Mouse (Mus musculus): Measurements from ENCODE around the gene Esp6. TPM values are rescaled to one million over a fixed set of nuclear protein-coding genes. Genes with fewer than 3 reads are reported as not detected.
"Not testable (repeated sequence)": the region's sequence is repeated elsewhere in the genome, so short reads cannot be mapped to it uniquely, and the experiment has no call there.

Esp6 gene
- not detected in 2 replicates for polyA plus RNA-seq (2014; fragmentation: Nextera tagmentation; extraction: Ambion mirVana)

GRCm38 (mm10) chr17:40561207-40561606 is at the start of gene Esp6:
Esp6 (plus strand) TSS chr17:40561507.
- no peaks in the 10 kb centered on the region for H3K27me3 ChIP-seq (ENCODE audit: control insufficient read depth, insufficient read depth, low read length)
- no peak within 1 kb of the TSS for H3K9ac ChIP-seq (replicated peaks; ENCODE audit: low read depth, low read length)
- no peak within 1 kb of the TSS for H3K4me3 ChIP-seq (ENCODE audit: low read depth, low read length)
- H3K9me3 ChIP-seq (ENCODE audit: control insufficient read depth, low read length), result no peaks in the 10 kb centered on the region
- no peak within 1 kb of the TSS for H3K27ac ChIP-seq (ENCODE audit: low read depth, low read length)
- WGBS, result 85% methylated on average over 5 of the region's 5 CpGs
- no peaks in the 10 kb centered on the region for H3K4me1 ChIP-seq (ENCODE audit: control insufficient read depth, insufficient read depth, low read length)
- no peak within 1 kb of the TSS for H3K4me2 ChIP-seq (ENCODE audit: low read depth, low read length)
- H3K36me3 ChIP-seq (ENCODE audit: control insufficient read depth, insufficient read depth, low read length), result no peaks in the 10 kb centered on the region
- no peak for ATAC-seq (ENCODE audit: low read depth)

DNA sequence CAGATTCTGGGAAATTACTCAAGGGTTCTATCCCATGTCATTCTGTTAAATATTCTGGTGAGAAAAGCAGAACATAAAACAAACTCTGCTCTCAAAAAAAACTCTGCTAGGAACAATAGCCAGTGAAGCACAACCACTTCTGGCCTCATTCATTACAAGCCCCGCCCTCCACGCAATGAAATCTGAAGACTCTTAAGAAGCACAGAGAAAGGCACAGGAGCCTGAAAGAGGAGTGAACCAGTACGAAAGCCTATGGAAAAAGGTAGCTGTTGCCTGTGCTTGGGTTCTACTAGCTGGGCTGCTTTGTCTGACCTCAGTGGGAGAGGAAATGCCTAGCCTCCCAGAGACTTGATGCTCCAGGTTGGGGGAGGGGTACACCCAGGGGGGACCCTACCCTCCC is 41.5 kb upstream of the Esp6 start, which contains the start of gene Esp8:
Esp8 (plus strand) TSS at position 205 of the 400 bp plus-strand sequence.
- 43% methylated on average over 3 of the region's 3 CpGs for WGBS
- H3K4me1 ChIP-seq (ENCODE audit: control insufficient read depth, insufficient read depth, low read length), result no peaks in the 10 kb centered on the region
- no peaks in the 10 kb centered on the region for H3K9me3 ChIP-seq (ENCODE audit: control insufficient read depth, low read length)
- H3K9ac ChIP-seq (replicated peaks; ENCODE audit: low read depth, low read length), result no peak within 1 kb of the TSS
- no peak for ATAC-seq (ENCODE audit: low read depth)
- no peak within 1 kb of the TSS for H3K4me2 ChIP-seq (ENCODE audit: low read depth, low read length)
- no peaks in the 10 kb centered on the region for H3K27me3 ChIP-seq (ENCODE audit: control insufficient read depth, insufficient read depth, low read length)
- no peaks in the 10 kb centered on the region for H3K36me3 ChIP-seq (ENCODE audit: control insufficient read depth, insufficient read depth, low read length)
- H3K27ac ChIP-seq (ENCODE audit: low read depth, low read length), result no peak within 1 kb of the TSS
- H3K4me3 ChIP-seq (ENCODE audit: low read depth, low read length), result no peak within 1 kb of the TSS

GRCm38 (mm10) chr17:40529813-40530212 is 31.5 kb upstream of the Esp6 start:
- H3K4me3 ChIP-seq (ENCODE audit: low read depth, low read length), result no peak overlapping the region
- ATAC-seq (ENCODE audit: low read depth), result no peak

GRCm38 (mm10) chr17:40531147-40531546 is 30.2 kb upstream of the Esp6 start:
- no peak overlapping the region for H3K9ac ChIP-seq (replicated peaks; ENCODE audit: low read depth, low read length)
- 85% methylated on average over 1 of the region's 1 CpGs for WGBS
- no peak for ATAC-seq (ENCODE audit: low read depth)
- H3K36me3 ChIP-seq (ENCODE audit: control insufficient read depth, insufficient read depth, low read length), result no peaks in the 10 kb centered on the region
- H3K4me3 ChIP-seq (ENCODE audit: low read depth, low read length), result no peak overlapping the region
- H3K9me3 ChIP-seq (ENCODE audit: control insufficient read depth, low read length), result no peaks in the 10 kb centered on the region
- H3K4me1 ChIP-seq (ENCODE audit: control insufficient read depth, insufficient read depth, low read length), result no peaks in the 10 kb centered on the region
- H3K4me2 ChIP-seq (ENCODE audit: low read depth, low read length), result no peak overlapping the region
- H3K27me3 ChIP-seq (ENCODE audit: control insufficient read depth, insufficient read depth, low read length), result no peaks in the 10 kb centered on the region
- no peak overlapping the region for H3K27ac ChIP-seq (ENCODE audit: low read depth, low read length)

More at GRCm38 (mm10) chr17:40529813-40530212, 31.5 kb upstream of the Esp6 start:
- no peak overlapping the region for H3K27ac ChIP-seq (ENCODE audit: low read depth, low read length)
- H3K4me1 ChIP-seq (ENCODE audit: control insufficient read depth, insufficient read depth, low read length), result no peaks in the 10 kb centered on the region
- 83% methylated on average over 3 of the region's 3 CpGs for WGBS
- H3K36me3 ChIP-seq (ENCODE audit: control insufficient read depth, insufficient read depth, low read length), result no peaks in the 10 kb centered on the region
- H3K4me2 ChIP-seq (ENCODE audit: low read depth, low read length), result no peak overlapping the region
- H3K9ac ChIP-seq (replicated peaks; ENCODE audit: low read depth, low read length), result no peak overlapping the region
- no peaks in the 10 kb centered on the region for H3K9me3 ChIP-seq (ENCODE audit: control insufficient read depth, low read length)
- H3K27me3 ChIP-seq (ENCODE audit: control insufficient read depth, insufficient read depth, low read length), result no peaks in the 10 kb centered on the region

DNA sequence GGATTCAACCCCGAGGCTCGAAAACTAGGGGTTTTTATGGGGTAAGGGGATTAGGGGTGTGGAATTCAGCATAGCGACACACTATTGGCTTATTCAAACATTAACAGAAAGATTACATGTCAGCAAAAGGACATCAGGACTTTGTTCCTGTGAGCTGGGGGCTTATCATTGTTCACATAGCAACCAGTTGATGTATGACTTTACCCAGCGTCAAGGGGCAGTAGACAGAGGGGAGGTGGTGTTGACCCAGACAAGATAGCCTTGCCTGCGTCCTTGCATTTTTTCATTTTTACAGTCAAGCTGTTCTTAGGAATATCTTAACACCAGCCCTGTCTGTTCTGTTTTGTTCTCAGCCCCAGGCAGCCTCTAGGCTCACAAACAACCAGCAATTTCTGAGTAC is 14.3 kb upstream of the Esp6 start:
- 83% methylated on average over 5 of the region's 5 CpGs for WGBS
- H3K27ac ChIP-seq (ENCODE audit: low read depth, low read length); H3K4me2 ChIP-seq (ENCODE audit: low read depth, low read length): not testable (repeated sequence)

GRCm38 (mm10) chr17:40553470-40553869 is 7.8 kb upstream of the Esp6 start:
- Histone ChIP-seq H3K9ac (replicated peaks; ENCODE audit: low read depth, low read length) (no peak overlapping the region), H3K4me3 (ENCODE audit: low read depth, low read length) (no peak overlapping the region), H3K4me2 (ENCODE audit: low read depth, low read length) (no peak overlapping the region), H3K9me3 (ENCODE audit: control insufficient read depth, low read length) (no peaks in the 10 kb centered on the region), H3K27me3 (ENCODE audit: control insufficient read depth, insufficient read depth, low read length) (no peaks in the 10 kb centered on the region), H3K4me1 (ENCODE audit: control insufficient read depth, insufficient read depth, low read length) (no peaks in the 10 kb centered on the region), H3K36me3 (ENCODE audit: control insufficient read depth, insufficient read depth, low read length) (no peaks in the 10 kb centered on the region), H3K27ac (ENCODE audit: low read depth, low read length) (no peak overlapping the region)
- ATAC-seq (ENCODE audit: low read depth), result no peak
- WGBS, result 89% methylated on average over 1 of the region's 1 CpGs

More for the DNA sequence above, 14.3 kb upstream of the Esp6 start:
- not testable (repeated sequence) for H3K4me3 ChIP-seq (ENCODE audit: low read depth, low read length); H3K4me1 ChIP-seq (ENCODE audit: control insufficient read depth, insufficient read depth, low read length); H3K36me3 ChIP-seq (ENCODE audit: control insufficient read depth, insufficient read depth, low read length); ATAC-seq (ENCODE audit: low read depth); H3K9me3 ChIP-seq (ENCODE audit: control insufficient read depth, low read length); H3K27me3 ChIP-seq (ENCODE audit: control insufficient read depth, insufficient read depth, low read length); H3K9ac ChIP-seq (replicated peaks; ENCODE audit: low read depth, low read length)

- ATAC-seq (ENCODE audit: low read depth); H3K9ac ChIP-seq (replicated peaks; ENCODE audit: low read depth, low read length); H3K27ac ChIP-seq (ENCODE audit: low read depth, low read length); H3K36me3 ChIP-seq (ENCODE audit: control insufficient read depth, insufficient read depth, low read length); H3K4me1 ChIP-seq (ENCODE audit: control insufficient read depth, insufficient read depth, low read length); H3K27me3 ChIP-seq (ENCODE audit: control insufficient read depth, insufficient read depth, low read length); H3K4me2 ChIP-seq (ENCODE audit: low read depth, low read length); H3K9me3 ChIP-seq (ENCODE audit: control insufficient read depth, low read length); H3K4me3 ChIP-seq (ENCODE audit: low read depth, low read length): not testable (repeated sequence)
- 51% methylated on average over 6 of the region's 6 CpGs for WGBS
Observed at GRCm38 (mm10) chr17:40583906-40584305, 22.6 kb downstream of the Esp6 start.

DNA sequence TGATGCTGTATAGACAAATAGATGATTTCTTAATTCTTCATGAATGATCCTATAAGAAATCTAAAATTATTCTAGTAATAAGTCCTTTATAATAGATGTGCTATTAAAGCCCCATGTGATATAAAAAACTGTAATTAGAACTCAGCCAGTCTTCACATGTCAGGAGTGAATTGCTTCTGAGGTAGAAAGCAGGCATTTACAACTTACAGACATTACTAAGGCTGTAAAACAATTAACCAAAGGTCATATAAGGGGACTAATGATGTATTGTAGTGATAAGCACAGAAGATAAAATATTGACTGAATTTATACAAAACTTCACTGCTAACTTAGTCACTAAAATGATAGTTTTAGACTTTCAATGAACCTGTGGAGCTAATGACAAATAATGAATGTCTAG is 30.0 kb downstream of the Esp6 start:
- no peaks in the 10 kb centered on the region for H3K27me3 ChIP-seq (ENCODE audit: control insufficient read depth, insufficient read depth, low read length)
- no peak overlapping the region for H3K9ac ChIP-seq (replicated peaks; ENCODE audit: low read depth, low read length)
- H3K4me3 ChIP-seq (ENCODE audit: low read depth, low read length), result no peak overlapping the region
- H3K36me3 ChIP-seq (ENCODE audit: control insufficient read depth, insufficient read depth, low read length), result no peaks in the 10 kb centered on the region
- no peak for ATAC-seq (ENCODE audit: low read depth)
- H3K4me1 ChIP-seq (ENCODE audit: control insufficient read depth, insufficient read depth, low read length), result no peaks in the 10 kb centered on the region
- no peaks in the 10 kb centered on the region for H3K9me3 ChIP-seq (ENCODE audit: control insufficient read depth, low read length)
- H3K27ac ChIP-seq (ENCODE audit: low read depth, low read length), result no peak overlapping the region
- H3K4me2 ChIP-seq (ENCODE audit: low read depth, low read length), result no peak overlapping the region

- Histone ChIP-seq H3K9ac (replicated peaks; ENCODE audit: low read depth, low read length) (no peak within 1 kb of the TSS), H3K9me3 (ENCODE audit: control insufficient read depth, low read length) (no peaks in the 10 kb centered on the region), H3K4me2 (ENCODE audit: low read depth, low read length) (no peak within 1 kb of the TSS), H3K27me3 (ENCODE audit: control insufficient read depth, insufficient read depth, low read length) (no peaks in the 10 kb centered on the region), H3K4me3 (ENCODE audit: low read depth, low read length) (no peak within 1 kb of the TSS), H3K27ac (ENCODE audit: low read depth, low read length) (no peak within 1 kb of the TSS), H3K4me1 (ENCODE audit: control insufficient read depth, insufficient read depth, low read length) (no peaks in the 10 kb centered on the region), H3K36me3 (ENCODE audit: control insufficient read depth, insufficient read depth, low read length) (no peaks in the 10 kb centered on the region)
- no peak for ATAC-seq (ENCODE audit: low read depth)
Observed at GRCm38 (mm10) chr17:40598294-40598693, 37.0 kb downstream of the Esp6 start, which contains the start of gene Esp4. Esp4 (plus strand) TSS chr17:40598594.

All from neural tube, embryonic 14.5 days (tissue).